Mouse (Mus musculus) heart, postnatal 0 days (tissue): ENCODE results near the gene Rbms1. TPM values are rescaled to one million over a fixed set of nuclear protein-coding genes. Genes with fewer than 3 reads are reported as not detected.

ENCODE experiments used
- ATAC-seq: fragments of 200-750 bp; cut with Nextera tagmentation; 2 replicates; pipeline ENCODE4 v1.8.0; 2017; ENCODE audit warnings: low read depth, moderate number of reproducible peaks, moderate library complexity; ENCODE audit not compliant: insufficient read depth
- DNase-seq: peaks from one replicate; pipeline ENCODE4 v3.0.0-alpha.2; 2016; ENCODE audit warnings: low spot score
- H3K27ac ChIP-seq: fragments of 300-500 bp; sonication (generic); 2 replicates; pipeline ENCODE4 v1.5.1; 2014; ENCODE audit warnings: low read depth, mild to moderate bottlenecking
- H3K27me3 ChIP-seq: fragments of 300-500 bp; sonication (generic); 2 replicates; pipeline ENCODE4 v1.6.1; 2014; ENCODE audit warnings: low read length, mixed read lengths; ENCODE audit not compliant: control insufficient read depth, insufficient read depth
- H3K36me3 ChIP-seq: fragments of 300-500 bp; sonication (generic); replicated peaks from 2 replicates; pipeline ENCODE4 v1.6.1; 2014; ENCODE audit warnings: low read length, mixed read lengths; ENCODE audit not compliant: control insufficient read depth, insufficient read depth
- H3K4me1 ChIP-seq: fragments of 300-500 bp; sonication (generic); 2 replicates; pipeline ENCODE4 v1.6.1; 2014; ENCODE audit warnings: antibody characterized with exemption; ENCODE audit not compliant: control insufficient read depth, insufficient read depth
- H3K4me2 ChIP-seq: fragments of 300-500 bp; sonication (generic); 2 replicates; pipeline ENCODE4 v1.6.1; 2014; ENCODE audit warnings: low read depth, mild to moderate bottlenecking, low read length, moderate library complexity
- H3K4me3 ChIP-seq: fragments of 300-500 bp; sonication (generic); 2 replicates; pipeline ENCODE4 v1.5.1; 2014; ENCODE audit warnings: low read depth, low read length
- H3K9ac ChIP-seq: fragments of 300-500 bp; sonication (generic); replicated peaks from 2 replicates; pipeline ENCODE4 v1.6.1; 2014; ENCODE audit warnings: low read depth, low read length, mixed read lengths
- H3K9me3 ChIP-seq: fragments of 300-500 bp; sonication (generic); replicated peaks from 2 replicates; pipeline ENCODE4 v1.6.1; 2016; ENCODE audit warnings: low read length; ENCODE audit not compliant: control insufficient read depth
- CTCF ChIP-seq: IDR thresholded peaks from 2 replicates; pipeline ENCODE4 v1.5.1; 2016; ENCODE audit warnings: antibody characterized with exemption, control low read depth, low read depth
- EP300 ChIP-seq: IDR thresholded peaks from 2 replicates; pipeline ENCODE4 v1.6.1; 2016; ENCODE audit warnings: antibody characterized with exemption, low read depth
- WGBS: fragments of 180-500 bp; shearing (Covaris S2); extraction: QIAGEN DNeasy Blood & Tissue Kit; methylation state at CpG from one replicate; pipeline ENCODE4 v1.1.7; 2014; 5-methylcytosine and 5-hydroxymethylcytosine counted together
- polyA plus RNA-seq: library from polyadenylated mRNA; unstranded; fragments of >200 nt; fragmentation: Nextera tagmentation; extraction: Ambion mirVana; gene quantifications from 2 replicates; pipeline ENCODE4 v1.2.1, GENCODE M21; 2015
- total RNA-seq: library from RNA; depleted of rRNA; stranded (reverse); fragments of >200 nt; gene quantifications from 2 replicates; pipeline ENCODE4 v1.2.3, GENCODE M21; 2014; ENCODE audit warnings: low replicate concordance

Gene Rbms1
- total and polyA plus RNA-seq, 2 experiments from 2014 or later: 52.8 to 56.2 TPM

DNA sequence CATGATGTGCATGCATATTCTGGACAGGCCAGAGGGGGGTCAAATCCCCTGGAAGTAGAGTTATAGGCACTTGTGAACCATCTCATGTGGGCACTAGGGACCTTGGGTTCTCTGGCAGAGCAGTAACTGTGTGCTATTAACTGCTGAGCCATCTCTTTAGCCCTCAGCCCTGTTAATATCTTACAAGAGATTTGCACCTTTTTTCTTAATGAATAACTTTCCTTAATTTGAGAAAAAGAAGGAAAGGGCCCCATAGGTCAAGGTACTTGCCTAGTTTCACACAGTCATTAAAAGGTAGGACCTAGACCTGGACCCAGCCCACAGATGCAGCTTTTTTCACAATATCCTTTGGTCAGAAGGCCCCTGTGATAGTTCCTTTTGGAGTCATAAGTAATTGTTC is 246.4 kb downstream of the Rbms1 start:
- Histone ChIP-seq H3K36me3 (no peaks in the 10 kb centered on the region), H3K4me2 (no peak overlapping the region), H3K4me3 (no peak overlapping the region), H3K27me3 (no peaks in the 10 kb centered on the region), H3K27ac (no peak overlapping the region), H3K9ac (no peak overlapping the region), H3K4me1 (peaks cover 7% of the 10 kb centered on the region; the same call in 1 of the 2 replicates), H3K9me3 (no peaks in the 10 kb centered on the region)
- no peak for TF ChIP-seq EP300
- no peak for TF ChIP-seq CTCF
- ATAC-seq: no peak
- DNase-seq: no peak

DNA sequence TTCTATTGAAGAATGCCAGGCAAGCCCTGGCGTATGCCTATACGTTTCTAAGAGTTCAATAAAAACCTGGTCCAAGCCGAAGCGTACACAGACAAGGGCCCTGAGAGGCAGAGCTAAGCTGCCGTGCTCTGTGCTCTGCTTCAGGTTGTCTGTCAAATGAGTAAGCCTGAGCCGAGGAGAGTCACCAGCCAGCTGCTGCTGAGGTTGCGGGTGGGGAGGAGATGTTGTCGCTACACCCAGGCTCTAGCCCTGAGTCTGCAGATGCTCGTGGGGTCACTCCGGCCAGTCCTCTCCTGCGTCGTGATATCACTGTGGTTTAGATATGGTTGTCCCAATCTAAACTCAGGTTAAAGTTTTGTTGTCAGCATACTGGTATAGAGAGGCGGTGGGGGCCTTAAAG is 247.2 kb downstream of the Rbms1 start:
- no peak overlapping the region for H3K4me2 ChIP-seq

DNA sequence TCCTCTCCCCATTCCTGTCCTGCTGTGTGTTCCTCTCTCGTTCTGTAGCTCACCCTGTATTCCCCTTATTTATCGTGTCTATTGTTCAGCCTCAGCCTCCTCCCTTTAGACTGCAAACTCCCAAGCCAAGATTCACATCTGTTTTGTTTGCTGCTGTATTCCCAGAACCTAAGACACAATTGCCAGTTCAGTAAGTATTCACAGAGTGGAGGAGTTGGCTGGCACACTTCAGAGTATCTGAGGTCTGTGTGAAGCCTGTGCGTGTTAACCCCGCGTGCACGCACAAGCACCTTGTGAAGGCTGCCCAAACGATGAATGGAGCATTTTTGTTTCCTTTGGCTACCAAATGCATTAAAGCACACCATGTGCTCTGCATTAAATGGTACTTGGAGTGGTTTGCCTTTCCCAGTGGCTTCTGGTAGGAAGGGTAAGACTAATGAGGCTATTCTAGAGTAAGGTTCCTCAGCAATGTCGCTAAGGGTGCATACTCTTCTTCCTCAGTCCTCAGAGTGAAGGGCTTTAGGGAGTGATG is 248.0 kb downstream of the Rbms1 start:
- no peak for ATAC-seq
- H3K4me2 ChIP-seq: no peak overlapping the region
- no peak for DNase-seq
- no peaks in the 10 kb centered on the region for H3K9me3 ChIP-seq
- H3K27me3 ChIP-seq: no peaks in the 10 kb centered on the region
- no peak overlapping the region for H3K27ac ChIP-seq
- no peak overlapping the region for H3K4me3 ChIP-seq
- H3K36me3 ChIP-seq: no peaks in the 10 kb centered on the region
- H3K4me1 ChIP-seq: peaks cover 13% of the 10 kb centered on the region; the same call in 1 of the 2 replicates
- H3K9ac ChIP-seq: no peak overlapping the region
- TF ChIP-seq EP300: no peak
- TF ChIP-seq CTCF: no peak
- WGBS: 69% methylated on average over 8 of the region's 8 CpGs

More for the DNA sequence above, 247.2 kb downstream of the Rbms1 start:
- Histone ChIP-seq H3K9ac (no peak overlapping the region), H3K36me3 (no peaks in the 10 kb centered on the region), H3K27ac (no peak overlapping the region), H3K9me3 (no peaks in the 10 kb centered on the region), H3K27me3 (no peaks in the 10 kb centered on the region), H3K4me3 (no peak overlapping the region), H3K4me1 (peaks cover 13% of the 10 kb centered on the region; the same call in 1 of the 2 replicates)
- TF ChIP-seq CTCF (no peak), EP300 (no peak)
- ATAC-seq (no peak), DNase-seq (no peak)
- 77% methylated on average over 13 of the region's 13 CpGs for WGBS

DNA sequence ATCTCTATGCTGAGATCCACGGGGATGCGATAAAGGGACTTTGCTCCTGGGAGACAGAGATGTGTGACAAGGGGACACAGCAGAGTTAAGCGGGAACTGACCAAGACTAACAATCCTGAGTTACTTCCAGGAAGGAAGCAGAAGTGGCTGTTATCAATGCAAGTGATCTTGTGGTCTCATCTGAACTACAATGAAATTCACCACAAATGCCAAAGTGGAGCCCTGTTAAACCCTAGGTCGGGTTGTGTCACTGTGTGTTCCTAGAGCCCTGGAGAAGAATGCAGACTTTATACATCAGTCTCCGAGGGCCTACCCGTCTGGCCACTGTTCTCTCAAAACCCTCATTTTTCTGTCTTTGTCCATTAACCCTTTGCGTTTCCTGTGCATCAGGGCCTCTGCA is 248.5 kb downstream of the Rbms1 start:
- H3K27me3 ChIP-seq: no peaks in the 10 kb centered on the region
- H3K27ac ChIP-seq: no peak overlapping the region
- no peak for DNase-seq

DNA sequence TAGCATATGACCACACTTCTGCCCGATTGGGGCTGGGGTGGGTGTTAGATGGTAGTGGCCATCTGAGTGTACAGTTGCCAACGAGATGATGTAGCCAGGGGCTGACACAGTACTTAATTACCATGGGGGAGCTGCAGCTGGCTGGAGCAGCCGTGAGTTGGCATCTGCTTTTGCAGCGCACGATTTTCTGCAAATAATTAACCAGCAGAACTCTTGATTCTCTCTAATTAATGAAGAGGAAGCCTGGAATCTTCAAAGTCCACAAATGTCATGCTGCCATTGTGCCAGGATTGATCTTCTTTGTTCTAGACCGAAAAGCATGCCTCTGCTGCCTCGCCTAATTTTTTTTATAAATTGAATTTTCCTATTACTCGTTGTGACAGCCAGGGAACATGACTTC is 249.1 kb downstream of the Rbms1 start:
- 81% methylated on average over 8 of the region's 8 CpGs for WGBS
- no peak overlapping the region for H3K9ac ChIP-seq
- DNase-seq (no peak), ATAC-seq (no peak)
- TF ChIP-seq CTCF (no peak), EP300 (no peak)
- no peaks in the 10 kb centered on the region for H3K36me3 ChIP-seq
- H3K27ac ChIP-seq: no peak overlapping the region
- peaks cover 13% of the 10 kb centered on the region; the same call in 1 of the 2 replicates for H3K4me1 ChIP-seq
- H3K27me3 ChIP-seq: no peaks in the 10 kb centered on the region
- H3K4me2 ChIP-seq: no peak overlapping the region
- no peaks in the 10 kb centered on the region for H3K9me3 ChIP-seq
- no peak overlapping the region for H3K4me3 ChIP-seq

More for the DNA sequence above, 248.5 kb downstream of the Rbms1 start:
- WGBS: 74% methylated on average over 7 of the region's 7 CpGs
- Histone ChIP-seq H3K4me2 (no peak overlapping the region), H3K9ac (no peak overlapping the region), H3K9me3 (no peaks in the 10 kb centered on the region), H3K4me3 (no peak overlapping the region), H3K4me1 (peaks cover 13% of the 10 kb centered on the region; the same call in 1 of the 2 replicates), H3K36me3 (no peaks in the 10 kb centered on the region)
- no peak for TF ChIP-seq CTCF
- TF ChIP-seq EP300: no peak
- no peak for ATAC-seq

DNA sequence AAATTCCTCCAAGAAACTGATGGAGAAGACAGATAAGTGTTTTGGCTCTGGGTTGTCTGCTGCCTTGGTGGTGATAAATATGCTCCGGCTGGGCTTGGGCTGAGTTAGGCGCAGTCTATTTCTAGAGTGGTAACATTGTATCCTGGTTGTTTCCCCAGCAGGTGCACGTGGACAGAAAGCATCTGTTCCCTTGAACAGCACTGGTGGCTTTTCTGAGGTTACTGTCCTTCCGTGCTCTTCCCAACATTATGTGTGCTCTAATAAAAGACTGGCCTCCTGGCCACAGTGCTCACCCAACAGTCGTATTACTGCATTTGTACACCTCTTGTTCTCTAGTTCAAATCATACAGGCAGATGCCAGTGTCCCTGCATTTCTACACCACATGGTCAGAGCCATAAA is 250.1 kb downstream of the Rbms1 start:
- no peak overlapping the region for H3K27ac ChIP-seq
- WGBS: 55% methylated on average over 5 of the region's 5 CpGs

More for the DNA sequence above, 250.1 kb downstream of the Rbms1 start:
- peaks cover 13% of the 10 kb centered on the region for H3K4me1 ChIP-seq
- no peaks in the 10 kb centered on the region for H3K27me3 ChIP-seq
- no peak for ATAC-seq
- H3K4me2 ChIP-seq: no peak overlapping the region
- H3K9ac ChIP-seq: no peak overlapping the region
- TF ChIP-seq CTCF (no peak), EP300 (no peak)
- no peaks in the 10 kb centered on the region for H3K9me3 ChIP-seq
- no peak for DNase-seq
- H3K4me3 ChIP-seq: no peak overlapping the region
- no peaks in the 10 kb centered on the region for H3K36me3 ChIP-seq
